Mouse (Mus musculus): ENCODE results near the gene Ctnna2.

- TF ChIP-seq HCFC1 (IDR thresholded peaks at IDR 0.05; ENCODE audit: borderline replicate concordance, insufficient read depth, low read length) (no peak), MAFK (IDR thresholded peaks at IDR 0.05; ENCODE audit: insufficient read depth, low read depth, low read length) (no peak)
These were observed 400.9 kb downstream of the Ctnna2 start for GRCm38 (mm10) chr6:77578612-77579011.

Data from ES-E14 (cell line).